Mouse (Mus musculus) hindbrain, embryonic 16.5 days (tissue): ENCODE data around the gene Slc7a11. TPM values are rescaled to one million over a fixed set of nuclear protein-coding genes. Genes with fewer than 3 reads are reported as not detected.

ENCODE experiments used
- ATAC-seq: fragments of 200-750 bp; cut with Nextera tagmentation; 2 replicates; pipeline ENCODE4 v1.8.0; 2017; ENCODE audit warnings: moderate TSS enrichment, moderate library complexity
- H3K27ac ChIP-seq: fragments of 300-500 bp; sonication (generic); 2 replicates; pipeline ENCODE4 v1.5.1; 2014; ENCODE audit warnings: low read depth, mild to moderate bottlenecking, control low read depth, low read length, moderate library complexity
- H3K27me3 ChIP-seq: fragments of 300-500 bp; sonication (generic); replicated peaks from 2 replicates; pipeline ENCODE4 v1.6.1; 2014; ENCODE audit warnings: low read length; ENCODE audit not compliant: control insufficient read depth, insufficient read depth
- H3K36me3 ChIP-seq: fragments of 300-500 bp; sonication (generic); 2 replicates; pipeline ENCODE4 v1.6.1; 2014; ENCODE audit warnings: mild to moderate bottlenecking, low read length, moderate library complexity, mixed read lengths; ENCODE audit not compliant: control insufficient read depth, insufficient read depth
- H3K4me1 ChIP-seq: fragments of 300-500 bp; sonication (generic); 2 replicates; pipeline ENCODE4 v1.6.1; 2014; ENCODE audit warnings: low read depth, low read length; ENCODE audit not compliant: control insufficient read depth, insufficient read depth
- H3K4me2 ChIP-seq: fragments of 300-500 bp; sonication (generic); 2 replicates; pipeline ENCODE4 v1.6.1; 2014; ENCODE audit warnings: mild to moderate bottlenecking, low read length, control low read depth, moderate library complexity
- H3K4me3 ChIP-seq: fragments of 300-500 bp; sonication (generic); 2 replicates; pipeline ENCODE4 v1.5.1; 2014; ENCODE audit warnings: mild to moderate bottlenecking, low read length, control low read depth, moderate library complexity
- H3K9ac ChIP-seq: fragments of 300-500 bp; sonication (generic); 2 replicates; pipeline ENCODE4 v1.6.1; 2014; ENCODE audit warnings: low read depth, mild to moderate bottlenecking, control low read depth, low read length, moderate library complexity
- H3K9me3 ChIP-seq: fragments of 300-500 bp; sonication (generic); 2 replicates; pipeline ENCODE4 v1.6.1; 2014; ENCODE audit warnings: mild to moderate bottlenecking, low read length, moderate library complexity; ENCODE audit not compliant: control insufficient read depth
- WGBS: fragments of 180-500 bp; shearing (Covaris S2); extraction: QIAGEN DNeasy Blood & Tissue Kit; methylation state at CpG from one replicate; pipeline ENCODE4 v1.1.7; 2014; 5-methylcytosine and 5-hydroxymethylcytosine counted together
- polyA plus RNA-seq: library from polyadenylated mRNA; unstranded; fragments of >200 nt; fragmentation: Nextera tagmentation; extraction: Ambion mirVana; gene quantifications from 2 replicates; pipeline ENCODE4 v1.2.1, GENCODE M21; 2015

Gene Slc7a11
- polyA plus RNA-seq, 1 experiment from 2014 or later: 3.4 TPM

DNA sequence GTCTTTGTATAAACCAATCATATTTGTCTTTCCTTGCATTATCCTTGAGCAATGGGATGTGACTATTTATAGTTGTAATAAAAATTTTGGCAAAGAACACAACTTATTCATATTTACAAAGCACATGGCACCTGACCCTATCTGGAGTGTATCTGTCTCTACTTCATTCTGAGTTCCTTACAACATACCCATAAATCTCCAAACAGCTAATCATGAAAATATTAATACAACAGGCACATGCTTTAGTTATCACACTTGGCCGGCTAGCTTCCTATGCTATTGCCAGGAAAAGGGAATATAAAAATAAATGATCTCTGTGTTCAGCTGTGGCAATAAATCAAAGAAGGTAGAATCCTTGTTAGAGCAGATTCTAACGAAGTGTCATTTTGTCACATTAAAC, 257.5 kb downstream of the Slc7a11 start:
- H3K9me3 ChIP-seq: no peaks in the 10 kb centered on the region
- no peak overlapping the region for H3K4me3 ChIP-seq
- no peaks in the 10 kb centered on the region for H3K36me3 ChIP-seq
- no peak overlapping the region for H3K4me2 ChIP-seq
- no peaks in the 10 kb centered on the region for H3K4me1 ChIP-seq
- H3K27ac ChIP-seq: no peak overlapping the region
- 83% methylated on average over 2 of the region's 2 CpGs for WGBS
- no peak overlapping the region for H3K9ac ChIP-seq
- ATAC-seq: no peak
- H3K27me3 ChIP-seq: no peaks in the 10 kb centered on the region

DNA sequence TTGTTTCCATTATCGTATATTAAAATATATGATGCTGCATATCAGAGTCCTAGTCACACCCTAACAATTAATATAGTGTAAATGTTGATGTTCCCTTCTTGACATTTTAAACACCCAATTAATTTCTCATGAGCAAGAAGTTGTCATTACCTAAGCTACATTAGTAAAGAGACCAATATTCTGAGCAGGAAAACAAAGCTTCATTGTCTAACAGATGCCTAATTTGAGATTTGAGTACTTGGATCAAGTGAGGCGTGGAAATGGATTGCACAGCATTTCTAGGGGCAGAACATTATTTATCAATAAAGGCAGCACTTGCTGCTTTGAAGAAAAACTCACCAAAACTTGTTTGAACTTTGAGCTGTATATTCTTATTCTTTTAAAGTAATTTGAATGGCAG, 282.7 kb downstream of the Slc7a11 start:
- Histone ChIP-seq H3K9ac (no peak overlapping the region), H3K27me3 (no peaks in the 10 kb centered on the region), H3K4me3 (no peak overlapping the region), H3K36me3 (no peaks in the 10 kb centered on the region), H3K4me1 (no peaks in the 10 kb centered on the region), H3K9me3 (no peaks in the 10 kb centered on the region), H3K4me2 (no peak overlapping the region), H3K27ac (no peak overlapping the region)
- WGBS: 80% methylated on average over 2 of the region's 2 CpGs
- no peak for ATAC-seq

DNA sequence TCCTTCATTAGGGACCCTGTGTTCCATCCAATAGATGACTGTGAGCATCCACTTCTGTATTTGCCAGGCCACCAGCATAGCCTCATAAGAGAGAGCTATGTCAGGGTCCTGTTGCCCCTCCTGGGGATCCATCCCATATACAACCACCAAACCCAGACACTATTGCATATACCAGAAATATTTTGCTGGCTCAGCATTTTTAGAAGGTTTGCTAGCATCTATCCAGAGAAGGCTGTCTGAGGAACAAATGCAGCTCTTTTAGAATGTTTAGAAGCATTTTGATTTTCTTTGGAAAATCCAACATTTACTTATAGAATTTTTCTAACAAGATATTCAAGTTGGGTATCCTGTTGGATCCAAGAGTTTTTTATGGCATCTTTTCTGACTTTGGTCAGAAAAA, 299.3 kb downstream of the Slc7a11 start:
- Histone ChIP-seq H3K27ac (no peak overlapping the region), H3K4me2 (no peak overlapping the region), H3K27me3 (no peaks in the 10 kb centered on the region), H3K36me3 (no peaks in the 10 kb centered on the region), H3K4me1 (no peaks in the 10 kb centered on the region), H3K4me3 (no peak overlapping the region), H3K9ac (no peak overlapping the region), H3K9me3 (no peaks in the 10 kb centered on the region)
- ATAC-seq: no peak

DNA sequence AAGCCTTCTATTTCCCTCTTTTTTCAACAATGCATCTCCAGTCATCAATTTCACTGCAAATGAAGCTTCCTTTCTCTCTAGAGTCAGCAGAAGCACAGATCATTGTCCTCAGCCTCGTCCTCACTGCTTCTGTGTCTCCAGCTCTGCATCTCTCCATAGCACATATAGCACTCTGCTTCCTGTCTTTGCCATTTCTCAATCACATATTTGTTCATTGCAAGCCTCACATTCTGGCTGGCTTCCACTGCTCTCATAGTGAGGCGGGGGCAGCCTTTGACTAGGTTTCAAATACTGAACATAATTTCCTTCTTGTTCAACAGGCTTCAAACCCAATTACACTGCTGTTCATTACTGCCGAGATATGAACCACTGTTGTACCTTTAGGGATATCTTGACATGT, 305.1 kb downstream of the Slc7a11 start:
- no peaks in the 10 kb centered on the region for H3K9me3 ChIP-seq
- H3K36me3 ChIP-seq: no peaks in the 10 kb centered on the region
- H3K27me3 ChIP-seq: no peaks in the 10 kb centered on the region
- no peak overlapping the region for H3K27ac ChIP-seq
- H3K4me2 ChIP-seq: no peak overlapping the region
- no peak for ATAC-seq
- WGBS: 74% methylated on average over 3 of the region's 3 CpGs
- H3K4me3 ChIP-seq: no peak overlapping the region
- no peak overlapping the region for H3K9ac ChIP-seq
- no peaks in the 10 kb centered on the region for H3K4me1 ChIP-seq

DNA sequence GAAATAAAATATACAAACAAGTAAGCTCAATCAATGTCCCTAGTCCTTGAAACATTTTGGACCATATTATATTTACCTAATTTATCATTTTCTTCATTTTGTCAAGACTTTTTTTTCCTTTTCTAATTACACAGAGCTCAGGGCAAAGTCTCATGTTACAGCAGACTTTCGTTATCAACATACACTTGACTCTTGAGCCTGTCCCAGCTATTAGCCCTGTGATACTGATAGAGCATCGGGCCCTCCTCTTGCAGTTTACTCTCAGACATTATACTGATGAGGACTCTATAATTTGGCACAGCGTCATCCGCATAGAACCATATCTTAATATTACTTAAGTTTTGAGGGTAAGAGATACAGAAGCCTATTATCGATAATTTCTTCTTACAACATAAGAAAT, 311.2 kb downstream of the Slc7a11 start:
- Histone ChIP-seq H3K9ac (no peak overlapping the region), H3K4me3 (no peak overlapping the region), H3K4me1 (no peaks in the 10 kb centered on the region), H3K36me3 (no peaks in the 10 kb centered on the region), H3K9me3 (no peaks in the 10 kb centered on the region), H3K4me2 (no peak overlapping the region), H3K27ac (no peak overlapping the region), H3K27me3 (no peaks in the 10 kb centered on the region)
- 88% methylated on average over 5 of the region's 5 CpGs for WGBS
- ATAC-seq: no peak

DNA sequence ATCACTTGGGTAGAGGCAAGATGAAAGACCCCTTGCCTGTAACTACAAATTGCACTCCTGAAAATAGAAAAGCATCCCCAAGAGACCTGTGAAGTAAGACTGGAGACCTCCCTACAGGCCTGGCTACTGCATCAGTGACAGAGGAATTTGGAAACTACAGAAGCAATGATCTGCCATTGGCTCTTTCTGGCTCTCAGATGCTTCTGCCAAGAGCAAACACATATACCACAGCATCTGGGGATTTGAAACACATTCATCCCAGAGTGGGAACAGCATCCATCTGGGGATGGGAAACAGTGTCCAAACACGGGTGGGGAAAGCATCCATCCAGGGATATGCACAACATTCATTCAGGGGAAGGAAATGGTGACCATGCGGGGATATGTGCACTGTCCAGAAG, 313.1 kb downstream of the Slc7a11 start:
- 80% methylated on average over 2 of the region's 2 CpGs for WGBS
- no peaks in the 10 kb centered on the region for H3K9me3 ChIP-seq
- H3K36me3 ChIP-seq: no peaks in the 10 kb centered on the region
- H3K27ac ChIP-seq: no peak overlapping the region
- ATAC-seq: no peak
- H3K9ac ChIP-seq: no peak overlapping the region
- H3K4me2 ChIP-seq: no peak overlapping the region
- no peaks in the 10 kb centered on the region for H3K27me3 ChIP-seq
- no peak overlapping the region for H3K4me3 ChIP-seq
- no peaks in the 10 kb centered on the region for H3K4me1 ChIP-seq

DNA sequence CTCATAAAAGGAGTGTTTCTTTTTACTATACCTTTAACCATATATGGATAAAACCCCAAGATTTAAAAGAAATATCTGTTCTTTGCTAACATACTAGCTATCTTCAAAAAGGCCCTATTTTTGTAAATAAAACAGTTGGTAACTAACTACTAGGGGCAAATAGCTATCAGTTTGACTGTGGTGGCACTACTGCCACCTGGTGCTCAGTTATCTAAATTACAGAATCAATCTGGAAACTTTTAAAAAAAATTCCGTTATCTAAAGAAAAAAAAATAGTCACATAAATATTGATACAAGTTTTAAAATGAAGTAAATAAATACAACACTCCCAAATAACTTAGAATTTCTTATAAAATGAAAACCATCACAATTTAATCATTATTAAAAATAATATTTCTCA, 322.4 kb downstream of the Slc7a11 start:
- Histone ChIP-seq H3K4me2 (no peak overlapping the region), H3K4me3 (no peak overlapping the region), H3K9ac (no peak overlapping the region), H3K27me3 (no peaks in the 10 kb centered on the region), H3K4me1 (no peaks in the 10 kb centered on the region), H3K36me3 (no peaks in the 10 kb centered on the region), H3K9me3 (no peaks in the 10 kb centered on the region), H3K27ac (no peak overlapping the region)
- 61% methylated on average over 1 of the region's 1 CpGs for WGBS
- ATAC-seq: no peak

DNA sequence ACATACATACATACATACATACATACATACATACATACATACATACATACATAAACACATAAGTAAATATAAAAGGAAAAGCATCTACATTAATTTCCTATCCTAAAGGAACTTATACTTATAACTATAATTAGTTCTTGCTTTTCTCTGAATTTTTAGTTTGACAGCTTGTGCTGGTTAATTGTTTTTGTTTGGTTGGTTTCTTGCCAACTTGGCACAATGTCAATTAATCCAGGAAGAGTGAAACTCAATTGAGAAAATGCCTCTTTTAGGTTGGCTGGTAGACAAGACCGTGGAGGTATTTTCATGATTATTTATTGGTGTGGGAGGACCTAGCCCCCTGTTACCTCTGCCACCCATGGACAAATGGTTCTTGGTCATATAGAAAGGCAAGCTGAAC, 327.1 kb downstream of the Slc7a11 start:
- Histone ChIP-seq H3K4me1 (no peaks in the 10 kb centered on the region), H3K27me3 (no peaks in the 10 kb centered on the region), H3K9ac (no peak overlapping the region), H3K4me3 (no peak overlapping the region), H3K36me3 (no peaks in the 10 kb centered on the region), H3K27ac (no peak overlapping the region), H3K4me2 (no peak overlapping the region), H3K9me3 (no peaks in the 10 kb centered on the region)
- ATAC-seq: no peak
- WGBS: 45% methylated on average over 1 of the region's 1 CpGs

DNA sequence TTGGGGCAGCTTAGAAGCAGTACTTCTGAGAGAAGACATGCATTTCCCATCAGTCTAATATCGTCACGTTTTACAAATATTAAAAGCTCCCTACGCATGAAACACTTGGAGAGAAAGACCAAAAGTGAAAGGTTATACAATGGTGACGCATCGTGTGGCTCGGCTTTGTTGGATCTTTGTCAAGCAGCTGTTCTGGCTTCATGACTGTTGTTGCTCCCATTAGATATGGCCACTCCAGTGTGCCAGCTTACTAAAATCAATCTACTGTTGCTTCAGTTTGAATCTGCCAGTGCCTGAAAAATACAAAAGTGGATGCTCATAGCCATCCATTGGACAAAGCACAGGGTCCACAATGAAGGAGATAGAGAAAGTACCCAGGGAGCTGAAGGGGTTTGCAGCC, 337.9 kb downstream of the Slc7a11 start:
- Histone ChIP-seq H3K27ac (no peak overlapping the region), H3K9ac (no peak overlapping the region), H3K4me1 (no peaks in the 10 kb centered on the region), H3K36me3 (no peaks in the 10 kb centered on the region), H3K9me3 (no peaks in the 10 kb centered on the region), H3K4me2 (no peak overlapping the region), H3K4me3 (no peak overlapping the region), H3K27me3 (no peaks in the 10 kb centered on the region)
- 85% methylated on average over 6 of the region's 6 CpGs for WGBS
- no peak for ATAC-seq

DNA sequence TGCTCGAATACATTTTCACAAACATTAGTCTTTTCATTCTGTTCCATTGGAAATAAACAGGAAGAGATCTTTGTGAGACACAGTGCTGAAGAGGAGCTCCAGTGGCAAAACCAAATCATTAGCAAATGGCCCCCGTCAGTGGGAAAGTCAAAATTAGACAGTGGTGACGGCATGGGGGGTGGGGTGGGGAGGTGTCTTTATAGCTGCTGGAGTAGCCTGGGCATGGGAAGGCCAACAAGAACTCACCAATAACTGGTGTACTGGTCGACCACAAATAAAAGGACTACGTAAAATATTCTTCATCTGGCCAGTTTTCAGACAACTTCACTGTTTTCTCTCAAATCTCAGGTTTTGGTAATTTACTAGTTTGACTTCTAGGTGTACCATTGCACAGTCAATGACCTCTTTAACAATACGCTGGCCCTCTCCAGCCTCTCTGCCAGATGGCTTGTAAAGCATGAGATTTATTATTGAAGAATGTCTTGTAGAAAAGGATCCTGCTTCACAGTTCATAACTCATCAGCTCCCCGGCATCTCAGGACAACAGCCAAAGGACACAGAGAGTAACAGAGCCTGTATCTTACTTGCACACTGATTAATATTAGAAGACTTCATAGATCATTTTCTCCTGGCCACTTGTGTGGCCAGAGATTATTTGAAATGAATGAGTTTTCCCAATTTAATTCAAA, 348.9 kb downstream of the Slc7a11 start:
- no peak overlapping the region for H3K4me3 ChIP-seq
- H3K9me3 ChIP-seq: no peaks in the 10 kb centered on the region
- ATAC-seq: no peak
- 83% methylated on average over 7 of the region's 7 CpGs for WGBS
- no peak overlapping the region for H3K4me2 ChIP-seq
- H3K27ac ChIP-seq: no peak overlapping the region
- H3K27me3 ChIP-seq: no peaks in the 10 kb centered on the region
- H3K36me3 ChIP-seq: no peaks in the 10 kb centered on the region
- no peak overlapping the region for H3K9ac ChIP-seq
- H3K4me1 ChIP-seq: no peaks in the 10 kb centered on the region
